Mouse (Mus musculus) adrenal gland, postnatal 14 days (tissue): ENCODE data around the gene Mup7. TPM values are rescaled to one million over a fixed set of nuclear protein-coding genes. Genes with fewer than 3 reads are reported as not detected.
"Not testable (repeated sequence)": the region's sequence is repeated elsewhere in the genome, so short reads cannot be mapped to it uniquely, and the experiment has no call there.

Source experiments
- DNase-seq: peaks from one replicate; pipeline ENCODE4 v3.0.0; 2021; ENCODE audit warnings: mixed read lengths
- long read RNA-seq, 2 experiments: library from polyadenylated mRNA; stranded (forward); transcript quantifications; one replicate each; pipeline ENCODE4 v2.0.0; 2021
- total RNA-seq: library from RNA; stranded (reverse); gene quantifications from 2 replicates; pipeline ENCODE4 v1.2.3, GENCODE M21; 2021

Mup7 gene
- not detected in 2 replicates for total RNA-seq
- long read RNA-seq, experiment 1 = 0 reads
- long read RNA-seq, experiment 2 = 0 reads

DNA sequence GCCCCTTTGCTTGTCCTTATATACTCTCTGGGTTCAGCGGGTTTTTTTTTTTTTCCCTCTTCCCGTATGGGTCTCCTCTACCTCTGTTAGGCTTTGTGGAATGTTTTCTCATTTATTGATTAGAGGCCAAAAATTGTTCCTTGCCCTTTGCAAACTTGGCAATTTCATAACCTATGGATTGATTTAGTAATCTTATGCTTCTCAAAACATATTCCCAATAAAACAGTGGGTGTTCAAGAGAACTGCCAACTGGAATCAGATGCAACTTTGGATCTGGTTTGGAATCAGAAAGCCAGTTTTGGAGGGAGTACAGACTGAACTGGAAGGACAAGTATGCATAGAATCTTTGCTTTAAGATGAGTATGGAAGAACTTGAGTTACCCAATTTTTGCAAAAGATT lies at the start of gene Mup7:
Gene Mup7 (minus strand): TSS at position 101 of the 400 bp plus-strand sequence.
- not testable (repeated sequence) for DNase-seq

DNA sequence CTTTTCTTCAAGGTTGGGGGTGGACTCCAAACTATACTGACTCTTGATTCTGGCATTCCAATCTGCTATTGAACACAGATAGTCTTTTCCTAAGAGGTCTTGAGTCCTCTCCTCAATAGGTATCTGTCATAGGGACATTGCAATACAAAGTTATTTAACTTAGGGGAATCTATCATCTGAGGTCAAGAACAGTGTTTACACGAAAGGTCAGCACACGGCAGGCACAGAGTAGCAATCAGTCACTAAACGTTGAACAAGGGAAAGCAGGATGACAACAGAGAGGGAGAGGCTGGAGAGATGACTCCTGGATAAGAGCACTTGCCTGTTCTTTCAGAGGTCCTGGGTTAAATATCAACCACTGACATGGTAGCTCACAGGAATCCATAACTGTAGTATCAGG lies 9.6 kb upstream of the Mup7 start:
- DNase-seq = not testable (repeated sequence)

DNA sequence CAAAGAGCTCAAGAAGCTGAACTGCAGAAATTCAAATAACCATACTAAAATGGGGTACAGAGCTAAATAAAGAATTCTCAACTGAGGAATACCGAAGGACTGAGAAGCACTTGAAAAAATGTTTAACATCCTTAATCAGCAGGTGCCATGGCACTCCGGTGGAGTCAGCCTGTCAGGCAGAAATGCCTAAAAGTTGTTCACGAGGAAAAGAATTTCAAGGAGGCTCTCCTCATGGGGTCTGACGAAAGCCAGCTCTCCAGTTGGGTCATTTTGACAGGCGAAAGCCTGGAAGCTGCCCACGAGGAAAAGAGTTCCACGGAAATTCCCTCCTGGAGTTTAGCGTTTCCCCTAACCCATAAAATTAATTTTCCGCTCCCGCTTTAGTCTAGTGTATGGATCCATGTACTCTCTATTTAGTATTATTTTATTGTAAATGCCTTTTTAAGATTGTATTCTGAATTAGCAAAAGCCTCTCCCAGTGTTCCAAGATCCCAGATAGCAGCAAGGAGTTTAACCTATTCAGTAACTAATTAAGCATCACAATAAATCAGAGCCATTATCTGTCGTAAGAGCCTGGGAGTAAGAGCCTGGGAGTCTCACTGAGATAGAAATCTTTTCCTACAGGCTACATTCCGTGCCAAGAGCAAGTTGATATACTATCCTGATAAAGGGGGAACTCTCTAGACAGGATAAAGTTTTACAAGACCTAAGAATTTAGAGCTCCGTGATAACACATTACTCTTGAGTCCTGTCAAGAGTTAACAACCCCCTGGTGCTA lies 40.8 kb downstream of the Mup7 start:
- DNase-seq = not testable (repeated sequence)

DNA sequence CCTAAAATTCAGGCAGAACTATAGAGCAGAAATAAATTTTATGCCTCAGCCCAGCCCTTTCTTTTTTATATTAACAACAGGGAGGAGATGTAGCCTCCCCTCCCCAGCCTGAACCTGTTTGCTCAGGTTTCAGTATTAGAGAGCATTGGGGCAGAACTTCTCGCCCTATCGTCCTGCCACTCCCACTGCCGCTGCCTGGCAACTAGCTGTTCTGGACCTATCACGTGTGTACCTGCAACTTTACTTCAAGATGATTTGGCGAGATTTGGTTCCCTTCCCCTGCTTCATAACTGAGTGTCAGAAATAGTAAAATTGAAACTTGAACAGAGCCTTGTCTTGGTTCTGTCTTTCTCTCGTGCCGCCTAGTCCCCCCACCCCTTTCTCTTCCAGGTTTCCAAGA lies 50.1 kb downstream of the Mup7 start:
- DNase-seq = not testable (repeated sequence)

Other genes starting within 250 kb of the Mup7 start
- not detected in 2 replicates for gene Slc46a2, start 155.4 kb downstream of the Mup7 start, total RNA-seq
- gene Mup4, start 109.8 kb downstream of the Mup7 start, total RNA-seq = not detected in 2 replicates
- gene Mup6, start 106.2 kb downstream of the Mup7 start, total RNA-seq = not detected in 2 replicates
- gene Mup2, start 83.8 kb upstream of the Mup7 start, total RNA-seq = not detected in 2 replicates
- not detected in 2 replicates for gene Mup8, start 152.1 kb upstream of the Mup7 start, total RNA-seq